Mouse (Mus musculus) cerebellum, adult 2 months (tissue): ENCODE results near the gene Foxf2.

Experiments
- CTCF ChIP-seq: fragments of 200-500 bp; IDR thresholded peaks from 2 replicates; pipeline ENCODE4 v1.5.1; 2011; ENCODE audit warnings: low read depth, mild to moderate bottlenecking, control low read depth, low read length, moderate library complexity, borderline replicate concordance; ENCODE audit not compliant: insufficient read depth
- POLR2A ChIP-seq: fragments of 200-500 bp; IDR thresholded peaks from 2 replicates; pipeline ENCODE4 v1.6.1; 2011; ENCODE audit warnings: low read length, control low read depth, borderline replicate concordance; ENCODE audit not compliant: insufficient read depth

DNA sequence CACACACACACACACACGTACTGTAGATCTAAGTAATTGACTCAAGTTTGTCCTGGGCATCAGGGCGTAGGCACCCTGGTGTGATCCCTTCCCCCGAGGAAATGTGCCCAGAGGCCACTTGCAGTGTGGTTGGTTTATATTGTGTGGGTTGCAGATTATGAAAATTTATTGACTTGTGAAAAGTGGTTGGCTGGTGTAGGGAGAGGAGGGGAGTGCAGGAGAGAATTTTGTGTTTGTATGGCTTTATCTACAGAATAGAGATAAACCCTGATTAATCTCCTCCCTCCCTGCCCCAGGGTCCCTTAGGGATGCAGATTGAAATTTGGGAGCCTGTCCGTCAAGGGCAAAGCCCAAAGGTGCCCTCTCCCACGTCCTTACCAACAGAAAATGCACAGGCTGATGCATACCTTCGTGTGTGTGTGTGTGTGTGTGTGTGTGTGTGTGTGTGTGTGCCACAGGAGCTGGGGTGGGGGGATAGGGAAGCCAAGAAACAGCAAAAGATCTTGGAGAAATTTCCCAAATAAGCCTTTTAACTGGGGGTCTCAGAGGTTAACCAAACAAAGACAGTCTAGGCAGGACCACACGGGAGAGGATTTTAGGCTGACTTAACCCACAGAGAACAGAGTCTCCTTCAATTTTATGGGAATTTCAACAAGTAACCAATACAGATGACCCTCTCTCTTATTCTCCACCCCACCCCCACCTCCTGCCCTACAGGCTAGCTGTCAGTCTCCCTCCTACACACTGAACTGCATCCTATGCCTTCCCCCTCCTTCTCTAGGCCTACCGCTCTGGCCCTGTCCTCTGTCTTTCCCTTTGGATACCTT is 2.5 kb downstream of the Foxf2 start:
- TF ChIP-seq CTCF: no peak
- no peak for TF ChIP-seq POLR2A
